Comparison of ENCODE assay signal across 8 mouse cellular contexts in genomic region chr9:107675671-107676301, GRCm38 (mm10). TPM values are rescaled to one million over a fixed set of nuclear protein-coding genes. Genes with fewer than 3 reads are reported as not detected.
DNase-seq lines count a peak whose midpoint lies in the region; ATAC-seq and TF ChIP-seq lines count a peak whose summit lies in the region.

No protein-coding gene starts in this region.

- H3K36me3 ChIP-seq in MEL (ENCODE audit: control insufficient read depth in 1 of 2, insufficient read depth in 2 of 2, low read length in 2 of 2), result 0 out of 4 replicates have a peak, but pooled peaks cover 0 to 2% of the 10 kb centered on the region in 2 experiments
- H3K36me3 ChIP-seq in hindbrain, embryonic 13.5 days, result no peaks in the 10 kb centered on the region
- no peaks in the 10 kb centered on the region for H3K36me3 ChIP-seq in megakaryocyte, embryonic 14.5 days (replicated peaks; ENCODE audit: low read length)

- intact Hi-C loops in left cerebral cortex, postnatal 10 days (cut with DNase I), result loop anchor here (1.0 to 5.0 kb wide), 2 partner anchors 30 to 73 kb away; no protein-coding TSS in a partner anchor

- TF ChIP-seq EP300 in MEL (IDR thresholded peaks at IDR 0.05; ENCODE audit: low read depth in 1 of 2, low read length in 2 of 2), result no peak

- DNase-seq in MEL (ENCODE audit: low read depth, low spot score), result peak; percentile 86
- peak; percentile 30 for DNase-seq in c-Kit-positive CD71-positive TER-119-positive erythroid progenitor cells, embryonic 14.5 days (ENCODE audit: low spot score)
- peak; percentile 73 to 88 for DNase-seq in left cerebral cortex, postnatal 10 days (ENCODE audit: extremely low spot score in 1 of 2, low spot score in 2 of 2)
- DNase-seq in right cerebral cortex, adult 2 months (ENCODE audit: low spot score in 2 of 2), result peak; percentile 66 to 77
- DNase-seq in urinary bladder, postnatal 36 days (ENCODE audit: low spot score in 2 of 2), result peak; percentile 65 to 74

- under 1% methylated on average over 39 of the region's 39 CpGs for WGBS in hindbrain, embryonic 13.5 days

- no peak overlapping the region for H3K27ac ChIP-seq in MEL (ENCODE audit: control insufficient read depth, low read depth, low read length)
- H3K27ac ChIP-seq in hindbrain, embryonic 13.5 days, result no peak overlapping the region

- H3K27me3 ChIP-seq in MEL (ENCODE audit: control insufficient read depth in 1 of 2, insufficient read depth in 2 of 2, low read length in 2 of 2), result peaks cover 12 to 15% of the 10 kb centered on the region in 2 experiments
- H3K27me3 ChIP-seq in hindbrain, embryonic 13.5 days, result peaks cover 45% of the 10 kb centered on the region
- peaks cover 76% of the 10 kb centered on the region for H3K27me3 ChIP-seq in megakaryocyte, embryonic 14.5 days (replicated peaks)

- 0 out of 4 replicates have a peak, but pooled peaks cover 0 to 5% of the 10 kb centered on the region in 2 experiments for H3K4me1 ChIP-seq in MEL (ENCODE audit: control insufficient read depth in 1 of 2, insufficient read depth in 2 of 2, low read length in 2 of 2)
- H3K4me1 ChIP-seq in hindbrain, embryonic 13.5 days (replicated peaks), result peaks cover 18% of the 10 kb centered on the region
- peaks cover 28% of the 10 kb centered on the region for H3K4me1 ChIP-seq in megakaryocyte, embryonic 14.5 days

- TF ChIP-seq POLR2A in MEL (IDR thresholded peaks at IDR 0.05; ENCODE audit: control insufficient read depth in 1 of 2, insufficient read depth in 1 of 2, low read depth in 1 of 2, low read length in 2 of 2, poor library complexity in 1 of 2), result no peak

- peak; percentile 75 for ATAC-seq in frontal cortex, adult (ENCODE audit: low TSS enrichment)
- ATAC-seq in hindbrain, embryonic 13.5 days (ENCODE audit: low FRiP score), result 0 out of 2 replicates have a peak, but pooled peaks have one; percentile 33

- TF ChIP-seq CTCF in MEL (IDR thresholded peaks at IDR 0.05 in 2 of 3, conservative IDR thresholded peaks at IDR 0.05 in 1 of 3; ENCODE audit: control insufficient read depth in 1 of 3, insufficient read depth in 1 of 3, low read depth in 2 of 3, low read length in 3 of 3, poor library complexity in 1 of 3, severe bottlenecking in 1 of 3), result peak in 2 of 3 experiments; percentile 69 to 80

- peak overlapping the region; percentile 41 for H3K9ac ChIP-seq in MEL (ENCODE audit: control insufficient read depth, low read depth, low read length, poor library complexity, severe bottlenecking)
- H3K9ac ChIP-seq in hindbrain, embryonic 13.5 days, result peak overlapping the region; percentile 58

- no peaks in the 10 kb centered on the region for H3K79me2 ChIP-seq in MEL (ENCODE audit: control insufficient read depth, insufficient read depth, low read length, poor library complexity)

- no peaks in the 10 kb centered on the region for H3K9me3 ChIP-seq in MEL (replicated peaks; ENCODE audit: insufficient read depth, low read length)
- H3K9me3 ChIP-seq in hindbrain, embryonic 13.5 days, result no peaks in the 10 kb centered on the region
- 0 out of 2 replicates have a peak, but pooled peaks cover 4% of the 10 kb centered on the region for H3K9me3 ChIP-seq in megakaryocyte, embryonic 14.5 days

- peak overlapping the region; percentile 64 for H3K4me2 ChIP-seq in hindbrain, embryonic 13.5 days

- H3K4me3 ChIP-seq in MEL (ENCODE audit: control insufficient read depth in 1 of 2, insufficient read depth in 1 of 2, low read depth in 2 of 2, low read length in 2 of 2), result peak overlapping the region; percentile 19 to 45
- peak overlapping the region; percentile 38 for H3K4me3 ChIP-seq in hindbrain, embryonic 13.5 days
- peak overlapping the region; percentile 89 for H3K4me3 ChIP-seq in megakaryocyte, embryonic 14.5 days (replicated peaks)

- TF ChIP-seq RAD21 in MEL (IDR thresholded peaks at IDR 0.05; ENCODE audit: low read depth, low read length), result peak; percentile 54

TF ChIP-seq in MEL, 35 proteins besides CTCF, POLR2A, EP300 and RAD21:
- TF ChIP-seq ZC3H11A (IDR thresholded peaks at IDR 0.05; ENCODE audit: low read depth, low read length), result peak; percentile 32; the same call in 1 of the 2 replicates
- TF ChIP-seq MYC (IDR thresholded peaks at IDR 0.05; ENCODE audit: low read depth, low read length), result no peak
- TF ChIP-seq MYB (IDR thresholded peaks at IDR 0.05; ENCODE audit: low read depth, low read length), result no peak
- 0 out of 2 replicates have a peak, but pooled peaks have one; percentile 23 for TF ChIP-seq TCF12 (IDR thresholded peaks at IDR 0.05; ENCODE audit: low read depth, low read length)
- no peak for TF ChIP-seq ELF1 (IDR thresholded peaks at IDR 0.05; ENCODE audit: low read depth, low read length)
- TF ChIP-seq E2F4 (IDR thresholded peaks at IDR 0.05; ENCODE audit: borderline replicate concordance, low read depth, low read length), result peak; percentile 73; the same call in 1 of the 2 replicates
- no peak for TF ChIP-seq JUND (IDR thresholded peaks at IDR 0.05; ENCODE audit: low read depth, low read length)
- peak; percentile 58 for TF ChIP-seq SMC3 (IDR thresholded peaks at IDR 0.05; ENCODE audit: low read depth, low read length)
- no peak for TF ChIP-seq GATA1 (IDR thresholded peaks at IDR 0.05; ENCODE audit: low read depth, low read length)
- TF ChIP-seq NRF1 (IDR thresholded peaks at IDR 0.05; ENCODE audit: insufficient read depth, low read depth, low read length, poor library complexity, severe bottlenecking), result no peak

RNA-seq across cellular contexts. Expression of gene Gnat1, which starts 3.7 kb away (rescaled TPM):
- total RNA-seq in MEL (2012; rRNA removed), result 0.27 TPM in 1 of 2 replicates, not detected in the other
- polyA plus RNA-seq in MEL (2012; ENCODE audit: insufficient read depth in 1 of 2, insufficient read length in 2 of 2, low read depth in 1 of 2, low replicate concordance in 2 of 2, missing spikeins in 1 of 2), result 100 to 1,000 TPM in 1 of 2 experiments, not detected in 1; 326 TPM
- polyA plus RNA-seq in hindbrain, embryonic 13.5 days (2015; fragmentation: Nextera tagmentation; extraction: Ambion mirVana), result 1.8 TPM in 2 replicates
- under 1 TPM; 0.32 to 0.93 TPM for total RNA-seq in left cerebral cortex, postnatal 10 days (2021)
- not detected in 2 replicates for polyA plus RNA-seq in megakaryocyte, embryonic 14.5 days (2012; ENCODE audit: insufficient read depth, low replicate concordance)

RNA-seq across cellular contexts. Expression of gene Slc38a3, which starts 6.5 kb away (rescaled TPM):
- total RNA-seq in MEL (2012; rRNA removed), result not detected in 2 replicates
- polyA plus RNA-seq in MEL (2012; ENCODE audit: insufficient read depth in 1 of 2, insufficient read length in 2 of 2, low read depth in 1 of 2, low replicate concordance in 2 of 2, missing spikeins in 1 of 2), result not detected
- polyA plus RNA-seq in hindbrain, embryonic 13.5 days (2015; fragmentation: Nextera tagmentation; extraction: Ambion mirVana), result 25.3 and 26.2 TPM in 2 replicates
- 10 to 100 TPM; 84.1 to 90.3 TPM for total RNA-seq in left cerebral cortex, postnatal 10 days (2021)
- polyA plus RNA-seq in megakaryocyte, embryonic 14.5 days (2012; ENCODE audit: insufficient read depth, low replicate concordance), result not detected in 2 replicates

RNA-seq across cellular contexts. Expression of gene Sema3f, which starts 34.5 kb away (rescaled TPM):
- not detected in 2 replicates for total RNA-seq in MEL (2012; rRNA removed)
- not detected for polyA plus RNA-seq in MEL (2012; ENCODE audit: insufficient read depth in 1 of 2, insufficient read length in 2 of 2, low read depth in 1 of 2, low replicate concordance in 2 of 2, missing spikeins in 1 of 2)
- 16.4 and 17.0 TPM in 2 replicates for polyA plus RNA-seq in hindbrain, embryonic 13.5 days (2015; fragmentation: Nextera tagmentation; extraction: Ambion mirVana)
- 10 to 100 TPM; 14.3 to 19.2 TPM for total RNA-seq in left cerebral cortex, postnatal 10 days (2021)
- polyA plus RNA-seq in megakaryocyte, embryonic 14.5 days (2012; ENCODE audit: insufficient read depth, low replicate concordance), result not detected in 2 replicates

RNA-seq across cellular contexts. Expression of gene Gnai2, which starts 40.6 kb away (rescaled TPM):
- 129 and 131 TPM in 2 replicates for total RNA-seq in MEL (2012; rRNA removed)
- 100 to 1,000 TPM; 137 to 335 TPM for polyA plus RNA-seq in MEL (2012; ENCODE audit: insufficient read depth in 1 of 2, insufficient read length in 2 of 2, low read depth in 1 of 2, low replicate concordance in 2 of 2, missing spikeins in 1 of 2)
- 335 and 338 TPM in 2 replicates for polyA plus RNA-seq in hindbrain, embryonic 13.5 days (2015; fragmentation: Nextera tagmentation; extraction: Ambion mirVana)
- 100 to 1,000 TPM; 229 to 244 TPM for total RNA-seq in left cerebral cortex, postnatal 10 days (2021)
- 1,319 and 1,886 TPM in 2 replicates for polyA plus RNA-seq in megakaryocyte, embryonic 14.5 days (2012; ENCODE audit: insufficient read depth, low replicate concordance)

Comparison
In these comparisons a context has a peak if more than half of its experiments do, and no peak if none do; other contexts are left out.
1. DNase-seq: peak in every context shown above with its lines; median percentile 86 in MEL; 80 in left cerebral cortex, postnatal 10 days; 72 in right cerebral cortex, adult 2 months; 70 in urinary bladder, postnatal 36 days; 30 in c-Kit-positive CD71-positive TER-119-positive erythroid progenitor cells, embryonic 14.5 days.
2. H3K4me3 ChIP-seq: peak in every context shown above with its lines; median percentile 89 in megakaryocyte, embryonic 14.5 days; 38 in hindbrain, embryonic 13.5 days; 32 in MEL.
3. RNA of gene Slc38a3, which starts 6.5 kb away (polyA plus RNA-seq): 25.3 to 26.2 TPM in hindbrain, embryonic 13.5 days; not detected in MEL and not detected in megakaryocyte, embryonic 14.5 days; every median in the first group is over 10 times any median in the second.
4. RNA of gene Sema3f, which starts 34.5 kb away (polyA plus RNA-seq): 16.4 to 17.0 TPM in hindbrain, embryonic 13.5 days; not detected in MEL and not detected in megakaryocyte, embryonic 14.5 days; every median in the first group is over 10 times any median in the second.